Mouse (Mus musculus) lung, embryonic 15.5 days (tissue): ENCODE results near the gene Krtap5-2. TPM values are rescaled to one million over a fixed set of nuclear protein-coding genes. Genes with fewer than 3 reads are reported as not detected.
"Not testable (repeated sequence)": the region's sequence is repeated elsewhere in the genome, so short reads cannot be mapped to it uniquely, and the experiment has no call there.

Source experiments
- ATAC-seq: fragments of 200-750 bp; cut with Nextera tagmentation; 2 replicates; pipeline ENCODE4 v1.8.0; 2017; ENCODE audit warnings: moderate number of reproducible peaks, borderline replicate concordance; ENCODE audit not compliant: low FRiP score, low TSS enrichment; ENCODE audit errors: extremely low read depth
- H3K27ac ChIP-seq: fragments of 300-500 bp; sonication (generic); 2 replicates; pipeline ENCODE4 v1.5.1; 2015; ENCODE audit warnings: moderate library complexity, mild to moderate bottlenecking, inconsistent platforms
- H3K27me3 ChIP-seq: fragments of 300-500 bp; sonication (generic); 2 replicates; pipeline ENCODE4 v1.6.1; 2015; ENCODE audit warnings: inconsistent platforms
- H3K36me3 ChIP-seq: fragments of 300-500 bp; sonication (generic); 2 replicates; pipeline ENCODE4 v1.6.1; 2015; ENCODE audit warnings: inconsistent platforms
- H3K4me1 ChIP-seq: fragments of 300-500 bp; sonication (generic); 2 replicates; pipeline ENCODE4 v1.6.1; 2015; ENCODE audit warnings: inconsistent platforms
- H3K4me2 ChIP-seq: fragments of 300-500 bp; sonication (generic); 2 replicates; pipeline ENCODE4 v1.6.1; 2015; ENCODE audit warnings: inconsistent platforms, mild to moderate bottlenecking, moderate library complexity
- H3K4me3 ChIP-seq: fragments of 300-500 bp; sonication (generic); 2 replicates; pipeline ENCODE4 v1.5.1; 2015; ENCODE audit warnings: mild to moderate bottlenecking, inconsistent platforms
- H3K9ac ChIP-seq: fragments of 300-500 bp; sonication (generic); 2 replicates; pipeline ENCODE4 v1.6.1; 2015; ENCODE audit warnings: inconsistent platforms
- H3K9me3 ChIP-seq: fragments of 300-500 bp; sonication (generic); 2 replicates; pipeline ENCODE4 v1.6.1; 2016; ENCODE audit warnings: inconsistent platforms
- whole genome bisulfite sequencing: fragments of 180-500 bp; shearing (Covaris S2); methylation state at CpG from one replicate; pipeline ENCODE4 v1.1.7; 2015; 5-methylcytosine and 5-hydroxymethylcytosine counted together
- polyA plus RNA-seq: library from polyadenylated mRNA; unstranded; fragments of >200 nt; fragmentation: Nextera tagmentation; extraction: Ambion mirVana; gene quantifications from 2 replicates; pipeline ENCODE4 v1.2.1, GENCODE M21; 2015

The Krtap5-2 gene
- polyA plus RNA-seq, 1 experiment from 2014 or later: not detected

DNA sequence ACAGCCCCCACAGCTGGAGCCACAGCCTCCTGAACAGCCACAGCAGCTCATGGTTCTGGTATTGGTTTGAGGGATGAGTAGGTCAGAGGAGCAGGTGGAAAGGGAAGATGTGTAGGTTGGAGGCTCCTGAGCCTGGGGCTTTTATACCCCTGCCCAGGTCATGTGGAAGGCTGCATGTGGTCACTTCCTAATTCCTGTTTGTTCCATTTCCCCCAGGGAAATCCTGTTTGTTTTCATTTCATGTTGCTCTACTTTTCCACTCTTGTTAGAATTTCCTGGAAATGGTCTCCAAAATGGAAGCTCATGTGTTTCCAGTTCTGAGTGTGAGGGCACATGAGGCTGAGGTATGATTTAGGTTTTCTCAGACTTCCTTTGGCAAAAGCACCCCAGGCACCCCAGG, 10.2 kb downstream of the Krtap5-2 start, which contains the start of gene Gm4553:
Gm4553 (minus strand) TSS at position 101 of the 400 bp plus-strand sequence.
- H3K4me3 ChIP-seq, H3K9ac ChIP-seq, H3K4me1 ChIP-seq, H3K27me3 ChIP-seq, H3K36me3 ChIP-seq, ATAC-seq, H3K27ac ChIP-seq, H3K4me2 ChIP-seq, H3K9me3 ChIP-seq: not testable (repeated sequence)

DNA sequence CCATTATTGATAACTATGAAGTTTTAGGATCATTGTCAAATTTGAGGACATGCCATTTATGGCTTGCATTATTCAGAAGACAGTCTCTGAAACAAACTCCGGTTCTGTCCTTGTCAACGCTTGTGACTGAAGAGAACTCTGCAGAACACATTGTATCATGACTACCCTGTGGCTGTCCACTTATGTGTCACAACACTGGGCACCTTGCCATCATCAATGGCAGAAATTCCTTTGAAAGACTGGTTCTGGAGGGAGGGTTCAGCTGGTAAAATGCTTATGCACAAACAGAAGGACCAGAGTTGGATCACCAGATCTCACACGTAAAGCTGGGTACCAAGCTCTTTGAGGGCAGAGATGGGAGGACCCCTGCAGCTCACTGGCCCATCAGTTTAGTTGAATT, 16.4 kb downstream of the Krtap5-2 start:
- Histone ChIP-seq H3K27ac (no peak overlapping the region), H3K4me3 (no peak overlapping the region), H3K9ac (no peak overlapping the region), H3K4me1 (no peaks in the 10 kb centered on the region), H3K36me3 (no peaks in the 10 kb centered on the region), H3K4me2 (no peak overlapping the region), H3K9me3 (no peaks in the 10 kb centered on the region), H3K27me3 (no peaks in the 10 kb centered on the region)
- no peak for ATAC-seq
- 88% methylated on average over 3 of the region's 3 CpGs for WGBS

- not testable (repeated sequence) for H3K4me1 ChIP-seq, H3K27ac ChIP-seq, H3K36me3 ChIP-seq, H3K9ac ChIP-seq, H3K9me3 ChIP-seq, H3K27me3 ChIP-seq, ATAC-seq, H3K4me2 ChIP-seq, H3K4me3 ChIP-seq
- WGBS: 33% methylated on average over 2 of the region's 2 CpGs
Measured at GRCm38 (mm10) chr7:142157013-142157412, 18.8 kb downstream of the Krtap5-2 start, which contains the start of gene Gm29735. TSS of gene Gm29735 (minus strand) at chr7:142157113.

DNA sequence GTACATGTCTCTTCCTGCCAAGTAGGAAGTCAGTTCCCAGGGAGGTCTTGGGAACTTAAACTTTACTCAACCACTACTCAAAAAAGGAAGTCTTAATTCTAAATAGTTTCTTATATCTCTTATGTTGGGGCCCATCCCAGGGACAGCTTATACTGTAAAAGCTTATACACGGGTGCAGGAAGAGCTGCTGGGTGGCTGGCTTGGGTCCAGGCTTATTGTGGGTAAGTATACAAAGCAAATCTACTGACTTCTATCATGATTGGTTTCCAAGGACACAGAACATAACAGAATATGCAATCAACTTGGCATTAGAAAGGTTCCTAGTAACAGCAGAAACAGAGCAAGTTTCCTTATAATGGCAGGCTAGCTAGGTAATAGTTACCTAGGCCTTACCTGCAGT, 20.5 kb downstream of the Krtap5-2 start:
- Histone ChIP-seq H3K4me3 (no peak overlapping the region), H3K9me3 (no peaks in the 10 kb centered on the region), H3K36me3 (no peaks in the 10 kb centered on the region), H3K4me1 (no peaks in the 10 kb centered on the region), H3K27me3 (no peaks in the 10 kb centered on the region), H3K9ac (no peak overlapping the region), H3K4me2 (no peak overlapping the region), H3K27ac (no peak overlapping the region)
- ATAC-seq: no peak
- WGBS: 41% methylated on average over 1 of the region's 1 CpGs

DNA sequence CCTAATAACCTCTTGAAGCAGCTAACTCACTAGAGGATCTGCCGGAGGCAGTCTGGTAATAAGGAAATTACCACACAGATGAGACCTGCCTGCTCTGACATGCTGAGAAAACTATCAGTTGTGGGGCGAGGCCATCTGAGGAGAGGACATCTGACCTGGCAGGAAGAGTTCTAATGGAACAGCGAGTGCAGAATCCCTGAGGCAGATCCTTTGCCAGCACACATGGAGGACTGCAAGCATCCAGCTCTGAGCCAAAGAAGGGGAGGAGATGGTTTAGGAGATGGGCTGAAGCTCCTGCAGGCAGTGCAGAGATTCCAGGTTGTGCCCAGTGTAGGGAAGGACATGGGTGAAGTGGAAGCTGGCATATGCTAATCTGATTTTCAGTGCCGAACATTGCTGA, 23.6 kb downstream of the Krtap5-2 start:
- Histone ChIP-seq H3K27me3 (no peaks in the 10 kb centered on the region), H3K4me3 (no peak overlapping the region), H3K9ac (no peak overlapping the region), H3K36me3 (no peaks in the 10 kb centered on the region), H3K9me3 (no peaks in the 10 kb centered on the region), H3K27ac (no peak overlapping the region), H3K4me2 (no peak overlapping the region), H3K4me1 (no peaks in the 10 kb centered on the region)
- ATAC-seq: no peak
- WGBS: 82% methylated on average over 4 of the region's 4 CpGs

- Histone ChIP-seq H3K36me3 (no peaks in the 10 kb centered on the region), H3K9ac (no peak overlapping the region)
- no peak for ATAC-seq
Measured at GRCm38 (mm10) chr7:142148633-142149032, 27.2 kb downstream of the Krtap5-2 start.

DNA sequence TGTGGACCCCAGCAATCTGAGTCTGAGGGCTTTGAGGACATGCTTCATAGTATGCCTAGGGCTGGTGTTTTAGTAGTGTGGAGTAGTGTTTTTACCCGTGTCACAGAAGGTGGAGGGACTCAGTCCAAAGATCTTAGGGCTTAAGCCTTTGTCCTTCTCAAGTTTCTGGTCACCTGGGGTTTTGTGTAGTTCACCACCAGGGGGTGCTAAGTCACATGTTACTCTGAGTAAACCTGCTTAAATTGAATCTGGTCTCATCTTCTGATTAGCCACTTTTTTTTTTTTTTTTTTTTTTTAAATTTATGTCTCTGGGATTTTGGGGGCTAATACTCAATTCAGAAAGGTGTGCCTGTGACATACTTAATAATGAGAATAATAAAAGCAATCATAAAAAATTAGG, 29.8 kb downstream of the Krtap5-2 start:
- Histone ChIP-seq H3K4me2 (no peak overlapping the region), H3K9ac (no peak overlapping the region), H3K27ac (no peak overlapping the region), H3K27me3 (no peaks in the 10 kb centered on the region), H3K36me3 (no peaks in the 10 kb centered on the region), H3K4me1 (no peaks in the 10 kb centered on the region), H3K9me3 (no peaks in the 10 kb centered on the region), H3K4me3 (no peak overlapping the region)
- WGBS: 11% methylated on average over 1 of the region's 1 CpGs
- ATAC-seq: no peak

More at GRCm38 (mm10) chr7:142148633-142149032, 27.2 kb downstream of the Krtap5-2 start:
- Histone ChIP-seq H3K27me3 (no peaks in the 10 kb centered on the region), H3K4me1 (no peaks in the 10 kb centered on the region), H3K4me3 (no peak overlapping the region), H3K4me2 (no peak overlapping the region), H3K27ac (no peak overlapping the region), H3K9me3 (no peaks in the 10 kb centered on the region)

GRCm38 (mm10) chr7:142145413-142145940, 30.3 kb downstream of the Krtap5-2 start:
- Histone ChIP-seq H3K4me3 (no peak overlapping the region), H3K9me3 (no peaks in the 10 kb centered on the region), H3K27ac (no peak overlapping the region), H3K36me3 (no peaks in the 10 kb centered on the region), H3K27me3 (no peaks in the 10 kb centered on the region), H3K4me1 (no peaks in the 10 kb centered on the region), H3K4me2 (no peak overlapping the region), H3K9ac (no peak overlapping the region)
- WGBS: 27% methylated on average over 4 of the region's 4 CpGs
- no peak for ATAC-seq

DNA sequence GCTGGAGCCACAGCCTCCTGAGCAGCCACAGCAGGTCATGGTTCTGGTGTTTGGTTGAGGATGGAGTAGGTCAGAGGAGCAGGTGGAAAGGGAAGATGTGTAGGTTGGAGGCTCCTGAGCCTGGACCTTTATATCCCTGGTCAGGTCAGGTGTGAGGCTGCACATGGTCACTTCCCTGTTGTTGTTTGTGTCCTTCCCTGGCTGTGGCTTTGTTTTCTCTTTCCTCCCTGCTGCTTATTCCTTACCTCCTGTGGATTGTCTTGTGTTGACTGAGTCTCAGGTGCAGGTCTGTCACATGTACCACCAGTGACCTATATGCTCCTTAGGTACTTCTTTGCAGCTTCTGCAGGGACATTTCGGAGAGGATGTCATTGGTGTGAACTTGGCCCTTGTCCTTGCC, 31.3 kb downstream of the Krtap5-2 start, which contains the start of gene Gm45337:
Gm45337 (minus strand) TSS at position 101 of the 400 bp plus-strand sequence.
- WGBS: 72% methylated on average over 1 of the region's 1 CpGs
- no peak within 1 kb of the TSS for H3K9ac ChIP-seq
- H3K9me3 ChIP-seq: no peaks in the 10 kb centered on the region
- H3K36me3 ChIP-seq: no peaks in the 10 kb centered on the region
- H3K27ac ChIP-seq: no peak within 1 kb of the TSS
- no peak within 1 kb of the TSS for H3K4me2 ChIP-seq
- H3K4me1 ChIP-seq: no peaks in the 10 kb centered on the region
- ATAC-seq: no peak
- no peaks in the 10 kb centered on the region for H3K27me3 ChIP-seq
- no peak within 1 kb of the TSS for H3K4me3 ChIP-seq

DNA sequence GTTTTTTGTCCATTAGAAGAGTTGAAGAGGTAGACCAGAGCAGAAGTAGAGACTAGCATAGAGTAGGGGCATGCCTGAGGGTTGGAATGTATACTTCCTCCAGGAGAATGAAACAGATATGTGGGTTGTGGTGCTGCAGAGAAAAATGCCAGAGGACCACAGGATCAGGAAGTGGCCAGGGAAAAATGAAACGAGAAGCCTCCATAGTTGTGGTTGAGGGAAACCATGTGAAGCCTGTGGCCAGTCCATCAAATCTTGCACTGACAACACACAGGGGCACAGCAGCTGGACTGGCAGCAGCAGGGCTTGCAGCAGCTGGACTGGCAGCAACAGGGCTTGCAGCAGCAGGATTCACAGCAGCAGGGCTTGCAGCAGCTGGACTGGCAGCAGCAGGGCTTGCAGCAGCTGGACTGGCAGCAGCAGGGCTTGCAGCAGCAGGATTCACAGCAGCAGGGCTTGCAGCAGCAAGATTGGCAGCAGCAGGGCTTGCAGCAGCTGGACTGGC, 32.2 kb downstream of the Krtap5-2 start:
- H3K4me3 ChIP-seq, H3K27me3 ChIP-seq, H3K36me3 ChIP-seq, H3K4me1 ChIP-seq, H3K4me2 ChIP-seq, ATAC-seq, H3K9ac ChIP-seq, H3K27ac ChIP-seq, H3K9me3 ChIP-seq: not testable (repeated sequence)
- WGBS: 14% methylated on average over 1 of the region's 1 CpGs

DNA sequence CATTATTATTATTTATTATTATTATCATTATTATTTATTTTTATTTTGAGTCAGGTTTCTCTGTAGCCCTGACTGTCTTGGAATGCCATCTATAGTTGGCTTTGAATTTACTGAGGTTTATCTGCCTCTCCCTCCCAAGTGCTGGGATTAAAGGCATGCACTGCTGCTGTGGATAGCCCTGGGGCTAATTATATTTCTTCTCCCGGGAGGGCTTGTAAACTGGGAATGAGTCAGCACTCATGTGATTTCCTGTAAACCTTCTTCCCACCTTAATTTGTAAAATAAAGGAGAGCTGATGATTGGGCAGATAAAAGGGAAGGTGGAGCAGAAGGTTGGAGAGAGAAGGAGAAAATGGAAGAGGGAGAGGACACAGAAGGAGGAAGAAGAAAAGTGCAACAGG, 35.1 kb downstream of the Krtap5-2 start:
- H3K4me2 ChIP-seq: no peak overlapping the region
- H3K27ac ChIP-seq: no peak overlapping the region
- 35% methylated on average over 1 of the region's 1 CpGs for WGBS
- H3K4me1 ChIP-seq: no peaks in the 10 kb centered on the region
- no peak for ATAC-seq
- H3K36me3 ChIP-seq: no peaks in the 10 kb centered on the region
- no peaks in the 10 kb centered on the region for H3K27me3 ChIP-seq
- no peak overlapping the region for H3K4me3 ChIP-seq
- no peaks in the 10 kb centered on the region for H3K9me3 ChIP-seq
- no peak overlapping the region for H3K9ac ChIP-seq

- not testable (repeated sequence) for ATAC-seq, H3K36me3 ChIP-seq, H3K27me3 ChIP-seq, H3K4me1 ChIP-seq, H3K9ac ChIP-seq, H3K4me3 ChIP-seq, H3K27ac ChIP-seq, H3K9me3 ChIP-seq, H3K4me2 ChIP-seq
- WGBS: 27% methylated on average over 2 of the region's 2 CpGs
Measured at GRCm38 (mm10) chr7:142135934-142136333, 39.9 kb downstream of the Krtap5-2 start, which contains the start of gene Gm39115. TSS of gene Gm39115 (minus strand) at chr7:142136034.
